Mouse (Mus musculus) small intestine, adult 10 weeks (tissue): ENCODE measurements around the gene Zmynd11. TPM values are rescaled to one million over a fixed set of nuclear protein-coding genes. Genes with fewer than 3 reads are reported as not detected.

ENCODE experiments used
- polyA plus RNA-seq: library from polyadenylated mRNA; stranded (reverse); fragments of 350-450 nt; fragmentation: Illumina TruSeq; extraction: RNeasy Lipid Tissue Mini Kit (QIAGEN cat#74804); gene quantifications from one replicate; pipeline ENCODE4 v1.2.3, GENCODE M21; 2014; ENCODE audit warnings: low replicate concordance

Gene Zmynd11
- 79.1 TPM for polyA plus RNA-seq

GRCm38 (mm10) chr13:9764646-9765536 lies at the start of gene Zmynd11:
TSS of gene Zmynd11 (minus strand) at chr13:9765330.

